Mouse (Mus musculus): ENCODE measurements at regions not wholly inside any gene's neighbourhood (a gene's known extent, or its start where the extent isn't known, plus 50 kb on each side); places are given as distances from the start of the nearest gene placed in this dataset.
A peak's percentile ranks its signal among the peaks of the same experiment; 100 is the strongest.

GRCm38 (mm10) chr8:92130025-92130557 is 227.3 kb upstream of the Irx5 start:
- Histone ChIP-seq H3K36me3 (ENCODE audit: control insufficient read depth, insufficient read depth, low read length) (no peaks in the 10 kb centered on the region), H3K27ac (ENCODE audit: low read depth, low read length) (no peak overlapping the region), H3K9ac (ENCODE audit: low read depth, low read length) (no peak overlapping the region), H3K27me3 (replicated peaks; ENCODE audit: control insufficient read depth, insufficient read depth, low read length) (peaks cover 5% of the 10 kb centered on the region), H3K4me1 (ENCODE audit: control insufficient read depth, insufficient read depth, low read depth, low read length) (peaks cover 5% of the 10 kb centered on the region), H3K9me3 (ENCODE audit: control insufficient read depth, low read length) (no peaks in the 10 kb centered on the region), H3K4me2 (ENCODE audit: low read length) (no peak overlapping the region), H3K4me3 (ENCODE audit: low read length) (no peak overlapping the region)
- 49% methylated on average over 8 of the region's 8 CpGs for WGBS
- no peak for ATAC-seq

GRCm38 (mm10) chr8:92129241-92130015 is 228.0 kb upstream of the Irx5 start:
- Histone ChIP-seq H3K4me1 (ENCODE audit: control insufficient read depth, insufficient read depth, low read depth, low read length) (peaks cover 5% of the 10 kb centered on the region), H3K9me3 (ENCODE audit: control insufficient read depth, low read length) (no peaks in the 10 kb centered on the region), H3K9ac (ENCODE audit: low read depth, low read length) (no peak overlapping the region), H3K4me3 (ENCODE audit: low read length) (no peak overlapping the region), H3K36me3 (ENCODE audit: control insufficient read depth, insufficient read depth, low read length) (no peaks in the 10 kb centered on the region), H3K27me3 (replicated peaks; ENCODE audit: control insufficient read depth, insufficient read depth, low read length) (peaks cover 5% of the 10 kb centered on the region), H3K27ac (ENCODE audit: low read depth, low read length) (no peak overlapping the region), H3K4me2 (ENCODE audit: low read length) (no peak overlapping the region)
- 34% methylated on average over 6 of the region's 6 CpGs for WGBS
- ATAC-seq = peak; percentile 78; the same call in 1 of the 2 replicates

- H3K4me1 ChIP-seq (ENCODE audit: control insufficient read depth, insufficient read depth, low read depth, low read length) = peaks cover 2% of the 10 kb centered on the region; the same call in 1 of the 2 replicates
- no peak overlapping the region for H3K27ac ChIP-seq (ENCODE audit: low read depth, low read length)
- no peaks in the 10 kb centered on the region for H3K9me3 ChIP-seq (ENCODE audit: control insufficient read depth, low read length)
- peaks cover 3% of the 10 kb centered on the region; the same call in 1 of the 2 replicates for H3K27me3 ChIP-seq (replicated peaks; ENCODE audit: control insufficient read depth, insufficient read depth, low read length)
- 69% methylated on average over 3 of the region's 3 CpGs for WGBS
- ATAC-seq = no peak
- no peak overlapping the region for H3K4me3 ChIP-seq (ENCODE audit: low read length)
- no peak overlapping the region for H3K9ac ChIP-seq (ENCODE audit: low read depth, low read length)
- no peaks in the 10 kb centered on the region for H3K36me3 ChIP-seq (ENCODE audit: control insufficient read depth, insufficient read depth, low read length)
- no peak overlapping the region for H3K4me2 ChIP-seq (ENCODE audit: low read length)
Measured at GRCm38 (mm10) chr8:92125631-92126030, 231.8 kb upstream of the Irx5 start.

GRCm38 (mm10) chr8:92121296-92121695 is 236.1 kb upstream of the Irx5 start:
- WGBS = 70% methylated on average over 2 of the region's 2 CpGs
- no peaks in the 10 kb centered on the region for H3K36me3 ChIP-seq (ENCODE audit: control insufficient read depth, insufficient read depth, low read length)
- no peak for ATAC-seq
- no peaks in the 10 kb centered on the region for H3K9me3 ChIP-seq (ENCODE audit: control insufficient read depth, low read length)
- no peak overlapping the region for H3K9ac ChIP-seq (ENCODE audit: low read depth, low read length)
- H3K27me3 ChIP-seq (replicated peaks; ENCODE audit: control insufficient read depth, insufficient read depth, low read length) = no peaks in the 10 kb centered on the region
- no peak overlapping the region for H3K4me3 ChIP-seq (ENCODE audit: low read length)
- H3K4me2 ChIP-seq (ENCODE audit: low read length) = no peak overlapping the region
- no peak overlapping the region for H3K27ac ChIP-seq (ENCODE audit: low read depth, low read length)
- H3K4me1 ChIP-seq (ENCODE audit: control insufficient read depth, insufficient read depth, low read depth, low read length) = no peaks in the 10 kb centered on the region

GRCm38 (mm10) chr8:92115479-92116267 is 241.8 kb upstream of the Irx5 start:
- H3K9ac ChIP-seq (ENCODE audit: low read depth, low read length) = no peak overlapping the region
- WGBS = 92% methylated on average over 15 of the region's 15 CpGs
- ATAC-seq = no peak
- no peak overlapping the region for H3K4me2 ChIP-seq (ENCODE audit: low read length)
- H3K36me3 ChIP-seq (ENCODE audit: control insufficient read depth, insufficient read depth, low read length) = no peaks in the 10 kb centered on the region
- no peak overlapping the region for H3K4me3 ChIP-seq (ENCODE audit: low read length)
- H3K27ac ChIP-seq (ENCODE audit: low read depth, low read length) = no peak overlapping the region
- peaks cover 5% of the 10 kb centered on the region; the same call in 1 of the 2 replicates for H3K4me1 ChIP-seq (ENCODE audit: control insufficient read depth, insufficient read depth, low read depth, low read length)
- H3K9me3 ChIP-seq (ENCODE audit: control insufficient read depth, low read length) = no peaks in the 10 kb centered on the region
- H3K27me3 ChIP-seq (replicated peaks; ENCODE audit: control insufficient read depth, insufficient read depth, low read length) = no peaks in the 10 kb centered on the region; the same call in 1 of the 2 replicates

- Histone ChIP-seq H3K4me3 (ENCODE audit: low read length) (no peak overlapping the region), H3K9me3 (ENCODE audit: control insufficient read depth, low read length) (no peaks in the 10 kb centered on the region), H3K27me3 (replicated peaks; ENCODE audit: control insufficient read depth, insufficient read depth, low read length) (no peaks in the 10 kb centered on the region; the same call in 1 of the 2 replicates), H3K4me1 (ENCODE audit: control insufficient read depth, insufficient read depth, low read depth, low read length) (peaks cover 5% of the 10 kb centered on the region; the same call in 1 of the 2 replicates), H3K27ac (ENCODE audit: low read depth, low read length) (no peak overlapping the region), H3K36me3 (ENCODE audit: control insufficient read depth, insufficient read depth, low read length) (no peaks in the 10 kb centered on the region), H3K9ac (ENCODE audit: low read depth, low read length) (no peak overlapping the region), H3K4me2 (ENCODE audit: low read length) (no peak overlapping the region)
- ATAC-seq = no peak
- WGBS = 17% methylated on average over 22 of the region's 22 CpGs
Measured at GRCm38 (mm10) chr8:92114311-92115275, 242.8 kb upstream of the Irx5 start.

GRCm38 (mm10) chr8:92113901-92114300 is 243.5 kb upstream of the Irx5 start:
- peaks cover 5% of the 10 kb centered on the region; the same call in 1 of the 2 replicates for H3K4me1 ChIP-seq (ENCODE audit: control insufficient read depth, insufficient read depth, low read depth, low read length)
- no peak overlapping the region for H3K27ac ChIP-seq (ENCODE audit: low read depth, low read length)
- H3K4me3 ChIP-seq (ENCODE audit: low read length) = no peak overlapping the region
- no peak overlapping the region for H3K4me2 ChIP-seq (ENCODE audit: low read length)
- H3K36me3 ChIP-seq (ENCODE audit: control insufficient read depth, insufficient read depth, low read length) = no peaks in the 10 kb centered on the region
- no peak overlapping the region for H3K9ac ChIP-seq (ENCODE audit: low read depth, low read length)
- no peaks in the 10 kb centered on the region for H3K9me3 ChIP-seq (ENCODE audit: control insufficient read depth, low read length)
- WGBS = 10% methylated on average over 9 of the region's 9 CpGs
- no peak for ATAC-seq
- H3K27me3 ChIP-seq (replicated peaks; ENCODE audit: control insufficient read depth, insufficient read depth, low read length) = no peaks in the 10 kb centered on the region; the same call in 1 of the 2 replicates

- H3K9me3 ChIP-seq (ENCODE audit: control insufficient read depth, low read length) = no peaks in the 10 kb centered on the region
- H3K4me1 ChIP-seq (ENCODE audit: control insufficient read depth, insufficient read depth, low read depth, low read length) = peaks cover 5% of the 10 kb centered on the region; the same call in 1 of the 2 replicates
- no peak overlapping the region for H3K27ac ChIP-seq (ENCODE audit: low read depth, low read length)
- no peak overlapping the region for H3K4me2 ChIP-seq (ENCODE audit: low read length)
- 63% methylated on average over 4 of the region's 4 CpGs for WGBS
- no peak overlapping the region for H3K4me3 ChIP-seq (ENCODE audit: low read length)
- no peak overlapping the region for H3K9ac ChIP-seq (ENCODE audit: low read depth, low read length)
- H3K27me3 ChIP-seq (replicated peaks; ENCODE audit: control insufficient read depth, insufficient read depth, low read length) = no peaks in the 10 kb centered on the region; the same call in 1 of the 2 replicates
- no peak for ATAC-seq
- H3K36me3 ChIP-seq (ENCODE audit: control insufficient read depth, insufficient read depth, low read length) = no peaks in the 10 kb centered on the region
Measured at GRCm38 (mm10) chr8:92113386-92113785, 244.0 kb upstream of the Irx5 start.

All from hindbrain, embryonic 16.5 days (tissue).